ENCODE assay signal across 1 mouse cellular context in the genomic region with DNA sequence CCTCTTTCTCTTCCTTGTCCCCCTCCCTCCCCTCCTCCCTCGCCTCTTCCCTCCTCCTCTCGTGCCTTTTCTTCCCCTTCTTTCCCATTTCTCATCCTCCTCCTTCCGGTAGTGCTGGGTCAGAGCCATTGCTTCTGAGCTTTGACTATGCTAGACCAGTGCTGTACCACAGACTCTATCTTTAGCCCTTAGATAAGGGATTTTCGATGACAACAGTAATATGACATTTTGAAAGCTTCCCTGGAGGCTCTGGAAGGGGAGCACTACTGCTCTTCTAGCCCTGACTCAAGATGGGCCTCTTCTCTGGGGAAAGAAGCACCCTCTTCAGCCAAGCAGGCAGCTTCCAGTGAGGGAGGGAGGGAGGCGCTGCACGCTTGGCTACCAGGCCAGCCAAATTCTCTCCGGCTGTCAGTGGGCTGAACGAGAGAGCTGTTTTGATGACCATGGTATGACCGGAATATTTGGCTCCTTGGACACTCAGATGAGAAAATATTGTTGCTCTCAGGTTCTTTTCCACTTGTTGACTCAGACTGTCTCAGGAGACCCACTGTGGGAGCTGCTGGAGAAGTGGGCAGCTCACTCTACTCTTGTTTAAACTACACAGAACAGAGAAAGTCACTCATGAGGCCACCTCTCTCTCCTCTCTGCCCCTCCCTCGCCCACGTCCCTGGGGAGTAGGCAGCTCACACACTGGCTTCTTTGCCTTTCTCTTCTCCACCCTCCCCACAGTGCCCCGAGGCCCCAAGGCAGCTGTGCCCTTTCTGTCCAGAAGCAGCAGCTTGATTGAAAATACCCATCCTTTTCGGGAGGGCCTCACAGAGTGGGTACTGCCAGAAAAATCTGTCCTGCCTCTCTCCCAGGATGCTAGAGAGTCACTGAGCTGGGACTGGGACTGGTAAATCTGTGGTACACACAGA.
A peak's percentile ranks its signal among the peaks of the same experiment; 100 is the strongest.
TF ChIP-seq lines count a peak whose summit lies in the region.

No protein-coding gene starts in this region.

TF ChIP-seq in CH12.LX, 34 proteins besides CTCF, POLR2A, EP300 and RAD21 (continued from another document):
- TF ChIP-seq GABPA (IDR thresholded peaks at IDR 0.05; ENCODE audit: insufficient replicate concordance, low read depth, low read length) (no peak), PAX5 (IDR thresholded peaks at IDR 0.05; ENCODE audit: low read length) (no peak), HCFC1 (IDR thresholded peaks at IDR 0.05; ENCODE audit: low read depth, low read length) (peak; percentile 22; the same call in 1 of the 2 replicates), TBP (conservative IDR thresholded peaks at IDR 0.05; ENCODE audit: low read depth, low read length) (no peak), SIN3A (IDR thresholded peaks at IDR 0.05; ENCODE audit: low read length) (peak; percentile 73), SMC3 (IDR thresholded peaks at IDR 0.05; ENCODE audit: low read depth, low read length) (peak; percentile 25), NRF1 (IDR thresholded peaks at IDR 0.05; ENCODE audit: low read depth, low read length) (no peak), JUND (conservative IDR thresholded peaks at IDR 0.05; ENCODE audit: low read depth, low read length) (no peak), MEF2A (IDR thresholded peaks at IDR 0.05; ENCODE audit: borderline replicate concordance, low read depth, low read length) (peak; percentile 46; the same call in 1 of the 2 replicates), MAX (IDR thresholded peaks at IDR 0.05; ENCODE audit: low read length) (0 out of 2 replicates have a peak, but pooled peaks have one; percentile 9), ZMIZ1 (IDR thresholded peaks at IDR 0.05; ENCODE audit: low read depth, low read length) (peak; percentile 41; the same call in 1 of the 2 replicates), RCOR1 (conservative IDR thresholded peaks at IDR 0.05; ENCODE audit: low read depth, low read length) (no peak; the same call in 1 of the 2 replicates), POLR2AphosphoS2 (IDR thresholded peaks at IDR 0.05; ENCODE audit: low read depth, low read length) (peak; percentile 56; the same call in 1 of the 2 replicates), ZC3H11A (IDR thresholded peaks at IDR 0.05; ENCODE audit: low read depth, low read length) (no peak), TCF12 (IDR thresholded peaks at IDR 0.05; ENCODE audit: low read depth, low read length) (peak; percentile 75; the same call in 1 of the 2 replicates), MYC (IDR thresholded peaks at IDR 0.05; ENCODE audit: low read depth, low read length) (no peak), USF2 (conservative IDR thresholded peaks at IDR 0.05; ENCODE audit: low read depth, low read length) (no peak), USF1 (IDR thresholded peaks at IDR 0.05; ENCODE audit: low read depth, low read length) (no peak), IRF4 (IDR thresholded peaks at IDR 0.05; ENCODE audit: low read depth, low read length) (peak; percentile 71), NELFE (IDR thresholded peaks at IDR 0.05; ENCODE audit: low read depth, low read length) (0 out of 2 replicates have a peak, but pooled peaks have one; percentile 31), ZKSCAN1 (IDR thresholded peaks at IDR 0.05; ENCODE audit: borderline replicate concordance, low read depth, low read length) (no peak), E2F4 (IDR thresholded peaks at IDR 0.05; ENCODE audit: insufficient replicate concordance, low read depth, low read length) (no peak), CHD1 (IDR thresholded peaks at IDR 0.05; ENCODE audit: low read depth, low read length) (0 out of 2 replicates have a peak, but pooled peaks have one; percentile 20)
TF ChIP-seq in CH12.LX: peak in this region for 17.
